Comparison of ENCODE assay signal across 25 mouse cellular contexts in genomic region chr17:88306325-88306724, GRCm38 (mm10).
A peak's percentile ranks its signal among the peaks of the same experiment; 100 is the strongest.
DNase-seq lines count a peak whose midpoint lies in the region; ATAC-seq and TF ChIP-seq lines count a peak whose summit lies in the region.
"Had no signal": no experiment of that assay in that cellular context is flagged by ENCODE, and none has a peak within 500 bp of the region (broad histone marks: within the 10 kb centered on the region; RNA-seq: fewer than 3 reads in every experiment).

No protein-coding gene starts in this region.

- H3K36me3 ChIP-seq in testis, adult 2 months (ENCODE audit: control insufficient read depth, insufficient read depth, low read length): no peaks in the 10 kb centered on the region
- no peaks in the 10 kb centered on the region for H3K36me3 ChIP-seq in forebrain, embryonic 11.5 days (ENCODE audit: control insufficient read depth, insufficient read depth, low read length)
- H3K36me3 ChIP-seq: forebrain, embryonic 10.5 days; heart, embryonic 12.5 days; heart, embryonic 15.5 days; hindbrain, embryonic 12.5 days; hindbrain, embryonic 15.5 days had no signal

- intact Hi-C loops in heart, postnatal 10 days (cut with DNase I): no loop called here

- peak; percentile 50 for DNase-seq in heart, adult 11 months
- DNase-seq in heart, postnatal 10 days: no peak
- DNase-seq in testis, postnatal 10 days (ENCODE audit: low spot score): no peak
- DNase-seq in R1 (ENCODE audit: low read depth, low spot score): peak; percentile 79
- no peak for DNase-seq in forebrain, embryonic 11.5 days (ENCODE audit: low spot score)
- DNase-seq in layer of hippocampus, adult 18-20 months (ENCODE audit: low spot score in 2 of 2): no peak
- DNase-seq: adrenal gland, postnatal 10 days; adrenal gland, postnatal 36 days; cerebellum, adult 18-20 months; cerebellum, adult 9-10 months; cerebellum, postnatal 14 days; forebrain, postnatal 0 days; gastrocnemius, adult 2 months; gastrocnemius, postnatal 14 days; heart, adult 18-20 months; heart, postnatal 14 days; heart, postnatal 4 days had no signal

- no peak overlapping the region for H3K9ac ChIP-seq in forebrain, embryonic 11.5 days (ENCODE audit: low read length)
- H3K9ac ChIP-seq: forebrain, postnatal 0 days; heart, embryonic 12.5 days; heart, embryonic 15.5 days; hindbrain, embryonic 12.5 days; hindbrain, embryonic 15.5 days had no signal

- peak overlapping the region; percentile 78 for H3K4me3 ChIP-seq in testis, adult 2 months (ENCODE audit: control insufficient read depth, low read depth, low read length)
- H3K4me3 ChIP-seq in forebrain, embryonic 11.5 days (ENCODE audit: low read depth, low read length): no peak overlapping the region
- H3K4me3 ChIP-seq: forebrain, embryonic 10.5 days; gastrocnemius, adult 2 months; heart, embryonic 12.5 days; heart, embryonic 15.5 days; hindbrain, embryonic 12.5 days; hindbrain, embryonic 15.5 days had no signal

- H3K27me3 ChIP-seq in testis, adult 2 months (ENCODE audit: control insufficient read depth, insufficient read depth, low read length): no peaks in the 10 kb centered on the region
- H3K27me3 ChIP-seq in forebrain, embryonic 11.5 days (ENCODE audit: control insufficient read depth, insufficient read depth, low read length): no peaks in the 10 kb centered on the region
- H3K27me3 ChIP-seq: CH12.LX; heart, embryonic 12.5 days; heart, embryonic 15.5 days; hindbrain, embryonic 12.5 days; hindbrain, embryonic 15.5 days had no signal

- ATAC-seq in forebrain, embryonic 11.5 days (replicated peaks; ENCODE audit: low FRiP score): no peak
- ATAC-seq: forebrain, embryonic 14.5 days; forebrain, postnatal 0 days had no signal

- TF ChIP-seq POLR2A in testis, adult 2 months (IDR thresholded peaks at IDR 0.05; ENCODE audit: control insufficient read depth, low read depth, low read length): no peak

- H3K27ac ChIP-seq in testis, adult 2 months (ENCODE audit: control insufficient read depth, insufficient read depth, low read depth, low read length): no peak overlapping the region
- no peak overlapping the region for H3K27ac ChIP-seq in forebrain, embryonic 11.5 days (ENCODE audit: low read depth, low read length)
- H3K27ac ChIP-seq: forebrain, embryonic 10.5 days; gastrocnemius, adult 2 months; heart, embryonic 15.5 days; hindbrain, embryonic 12.5 days; hindbrain, embryonic 15.5 days had no signal

- H3K4me2 ChIP-seq in forebrain, embryonic 11.5 days (ENCODE audit: low read depth, low read length, severe bottlenecking): no peak overlapping the region
- H3K4me2 ChIP-seq: heart, embryonic 12.5 days; heart, embryonic 15.5 days; hindbrain, embryonic 12.5 days; hindbrain, embryonic 15.5 days had no signal

- H3K4me1 ChIP-seq in testis, adult 2 months (ENCODE audit: control insufficient read depth, insufficient read depth, low read length): peaks cover 4% of the 10 kb centered on the region
- H3K4me1 ChIP-seq in forebrain, embryonic 11.5 days (replicated peaks; ENCODE audit: control insufficient read depth, insufficient read depth, low read length): no peaks in the 10 kb centered on the region
- H3K4me1 ChIP-seq: heart, embryonic 12.5 days; heart, embryonic 15.5 days; hindbrain, embryonic 12.5 days; hindbrain, embryonic 15.5 days had no signal

- H3K9me3 ChIP-seq in forebrain, embryonic 11.5 days (ENCODE audit: control insufficient read depth, low read length): peaks cover 2% of the 10 kb centered on the region; the same call in 1 of the 2 replicates
- H3K9me3 ChIP-seq: heart, embryonic 15.5 days; hindbrain, embryonic 12.5 days; hindbrain, embryonic 15.5 days had no signal

- no peak for TF ChIP-seq CTCF in testis, adult 2 months (IDR thresholded peaks at IDR 0.05; ENCODE audit: control insufficient read depth, insufficient read depth, insufficient replicate concordance, low read depth, low read length)

- 60% methylated on average over 9 of the region's 9 CpGs for WGBS in forebrain, embryonic 11.5 days

Comparison
In these comparisons a context has a peak if more than half of its experiments do, and no peak if none do; other contexts are left out.
1. DNase-seq: peak in heart, adult 11 months (single experiment) and R1 (single experiment); none in heart, postnatal 10 days (0 of 2), testis, postnatal 10 days (single experiment), forebrain, embryonic 11.5 days (single experiment) and layer of hippocampus, adult 18-20 months (0 of 2).